Mouse (Mus musculus) liver, postnatal 0 days (tissue): ENCODE measurements around the gene Gsg1l.

Experiments used
- CTCF ChIP-seq: sonication (generic); IDR thresholded peaks from 2 replicates; pipeline ENCODE4 v1.5.1; 2016; ENCODE audit warnings: antibody characterized with exemption, low read depth
- EP300 ChIP-seq: IDR thresholded peaks from 2 replicates; pipeline ENCODE4 v1.6.1; 2016; ENCODE audit warnings: antibody characterized with exemption, low read depth, mild to moderate bottlenecking

DNA sequence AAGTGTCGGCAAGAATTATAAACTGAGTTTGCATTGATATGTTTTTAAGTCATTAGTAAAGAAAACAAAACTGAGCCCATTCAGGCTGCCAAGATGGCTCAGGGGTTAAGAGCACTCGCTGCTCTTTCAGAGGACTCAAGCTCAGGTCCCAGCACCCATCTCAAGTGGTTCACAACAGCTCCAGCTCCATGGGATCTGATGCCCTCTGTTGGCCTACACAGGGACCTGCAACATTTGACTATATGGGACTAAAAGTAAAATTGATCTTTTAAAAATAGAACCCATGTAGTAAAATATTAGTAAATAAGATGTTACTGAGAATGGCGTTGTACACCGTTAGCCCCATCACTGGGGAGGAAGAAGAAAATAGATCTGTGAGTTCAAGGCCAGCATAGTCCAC, 11.9 kb downstream of the Gsg1l start:
- TF ChIP-seq CTCF (0 out of 2 replicates have a peak, but pooled peaks have one; percentile 2), EP300 (no peak)
